Mouse (Mus musculus): Measurements from ENCODE around the gene Nedd8. TPM values are rescaled to one million over a fixed set of nuclear protein-coding genes. Genes with fewer than 3 reads are reported as not detected.

Nedd8 gene
- 75.4 TPM for polyA plus RNA-seq (2014; fragmentation: Illumina TruSeq; extraction: RNeasy Lipid Tissue Mini Kit (QIAGEN cat#74804); ENCODE audit: low read depth, low replicate concordance)

DNA sequence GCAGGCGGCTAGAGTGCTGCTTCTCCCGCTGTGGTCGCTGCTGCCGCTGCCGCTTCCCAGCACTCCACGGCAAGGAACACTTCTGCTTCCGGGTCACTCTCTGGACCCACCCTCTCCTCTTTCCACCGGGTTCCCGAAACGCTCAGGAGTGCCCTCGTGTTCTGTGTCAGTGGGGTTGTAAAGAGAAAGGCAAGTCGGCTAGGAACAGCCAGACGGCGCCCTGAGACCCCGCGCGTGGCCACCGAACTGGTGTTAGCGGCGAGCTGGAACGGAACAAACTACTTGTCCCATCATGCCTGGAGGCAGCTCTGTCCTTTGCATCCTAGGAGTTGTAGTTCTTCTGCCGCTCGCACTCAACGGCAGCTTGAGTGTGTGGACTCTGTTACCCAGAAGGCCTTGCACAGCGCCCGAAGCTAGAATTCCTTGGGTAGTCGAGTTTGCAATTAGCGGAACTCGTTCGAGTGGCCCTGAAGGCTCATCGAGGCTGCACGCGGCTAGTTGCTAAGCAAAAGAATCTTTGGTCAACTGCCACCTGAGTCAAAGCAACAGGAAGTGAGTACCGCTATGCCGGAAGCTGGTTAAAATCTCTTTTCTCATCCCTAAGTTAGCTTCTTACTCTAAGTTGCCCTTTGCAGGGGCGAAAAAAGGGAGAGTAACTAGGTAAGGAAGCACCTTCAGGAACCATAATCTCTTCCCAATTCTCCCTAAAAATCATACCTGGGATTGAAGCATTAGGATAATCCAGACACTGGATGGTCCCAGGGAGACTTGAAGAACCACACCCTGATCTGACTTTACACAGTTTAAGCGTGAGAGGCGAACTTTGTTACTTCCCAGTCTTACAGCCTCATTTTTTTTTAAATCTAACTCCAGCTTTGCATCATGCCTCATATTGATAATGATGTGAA lies at the start of gene Nedd8, which contains the start of gene Gmpr2:
TSS of gene Nedd8 (minus strand) at position 292 of the 908 bp plus-strand sequence.
TSS of gene Gmpr2 (plus strand) at position 109 of the 908 bp plus-strand sequence.

DNA sequence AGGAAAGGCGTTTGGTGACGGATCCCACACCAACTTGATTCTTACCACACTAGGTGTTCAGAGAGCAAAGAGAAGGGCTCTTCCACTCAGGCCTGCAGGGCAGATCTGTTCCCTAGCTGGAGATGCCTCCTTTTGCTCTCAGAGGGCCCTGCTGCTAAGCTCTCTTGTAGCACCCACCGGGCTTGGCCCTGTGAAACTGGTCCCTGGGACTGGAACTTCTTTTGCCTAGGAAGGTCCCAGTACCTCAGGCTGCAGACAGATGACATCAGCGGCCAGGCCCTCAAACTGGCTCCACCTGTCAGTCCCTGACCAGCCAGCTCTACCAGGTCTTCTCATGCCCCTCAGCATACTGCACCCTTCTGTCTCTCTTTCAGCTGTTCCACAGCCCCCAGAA lies 41.8 kb upstream of the Nedd8 start, which contains the start of gene Tgm1:
TSS of gene Tgm1 (minus strand) at position 198 of the 394 bp plus-strand sequence.

DNA sequence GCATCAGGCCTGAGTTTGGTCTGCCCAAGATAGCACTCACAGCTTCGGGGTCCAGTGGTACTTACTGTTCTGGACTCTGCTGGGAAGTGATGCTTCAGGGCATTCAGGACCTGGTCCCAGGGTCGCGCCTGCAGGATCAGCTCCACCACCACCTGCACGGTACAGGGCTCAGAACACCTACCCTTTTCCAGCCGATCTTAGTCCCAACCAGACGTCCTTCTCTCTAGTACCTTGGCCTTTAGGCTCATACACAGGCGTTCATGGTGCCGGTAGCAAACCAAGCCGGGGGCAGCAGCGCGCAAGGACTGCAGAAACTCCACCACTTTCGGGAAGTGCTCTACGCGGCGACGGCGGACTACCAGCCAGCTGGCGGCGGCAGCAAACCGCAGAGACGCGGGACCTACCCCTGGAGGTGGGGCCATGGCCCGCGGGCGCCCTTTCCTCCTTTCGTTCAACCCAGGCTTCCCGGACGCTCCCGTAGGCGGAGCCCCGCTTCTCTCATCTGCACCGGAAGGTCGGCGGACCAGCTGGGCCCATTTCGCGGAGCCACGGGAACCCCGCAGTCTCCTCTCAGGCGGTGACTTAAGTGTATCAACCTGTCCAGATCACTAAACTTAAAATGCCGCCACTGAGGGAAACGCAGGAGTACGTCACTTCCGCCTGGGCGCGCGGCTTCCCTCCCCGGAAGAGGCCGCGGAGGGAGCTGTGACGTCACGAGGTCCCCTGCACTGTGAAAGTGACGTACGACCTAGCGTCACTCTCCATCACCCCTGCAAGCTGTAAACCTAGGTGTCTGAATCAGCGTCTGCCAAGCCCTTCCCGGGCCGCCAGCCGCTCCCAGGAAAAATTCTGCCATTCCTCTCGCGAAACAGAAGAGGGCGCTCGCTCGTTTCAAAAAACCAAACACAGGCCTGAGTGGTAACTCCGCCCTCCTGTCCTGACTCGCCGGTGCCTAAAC lies 9.5 kb upstream of the Nedd8 start, which contains the start of gene Tinf2:
TSS of gene Tinf2 (minus strand) at position 661 of the 958 bp plus-strand sequence.

DNA sequence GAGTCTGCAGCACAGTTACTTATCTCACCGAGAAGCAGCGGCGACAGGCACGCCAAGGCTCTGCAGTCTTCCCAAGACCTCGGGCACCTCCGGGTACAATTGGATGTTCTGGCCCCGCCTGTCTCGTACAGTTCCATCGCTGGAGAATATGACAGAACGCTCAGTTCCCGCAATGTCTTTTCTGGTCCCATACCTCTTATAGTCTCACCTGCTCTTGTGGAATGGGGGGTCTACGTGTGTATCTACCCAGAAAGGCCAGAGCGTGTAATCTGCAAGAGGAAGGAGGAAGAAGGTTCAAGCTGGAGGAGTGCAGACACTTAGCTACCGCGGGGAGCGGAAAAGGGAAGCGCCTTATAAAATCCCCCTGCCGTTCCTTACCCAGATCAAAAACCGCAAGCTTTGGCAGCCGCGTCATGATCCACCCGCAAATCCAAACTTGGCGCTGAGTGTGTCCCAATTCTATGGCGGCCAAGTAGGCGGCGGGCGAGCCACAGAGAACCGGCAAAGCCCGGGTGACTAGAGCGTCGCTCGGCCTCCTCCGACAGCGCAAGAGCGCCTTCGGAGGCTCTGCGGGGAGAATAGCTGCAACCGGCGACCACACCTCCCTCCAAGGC lies 11.9 kb downstream of the Nedd8 start, which contains the start of gene Mdp1:
TSS of gene Mdp1 (minus strand) at position 549 of the 614 bp plus-strand sequence.

DNA sequence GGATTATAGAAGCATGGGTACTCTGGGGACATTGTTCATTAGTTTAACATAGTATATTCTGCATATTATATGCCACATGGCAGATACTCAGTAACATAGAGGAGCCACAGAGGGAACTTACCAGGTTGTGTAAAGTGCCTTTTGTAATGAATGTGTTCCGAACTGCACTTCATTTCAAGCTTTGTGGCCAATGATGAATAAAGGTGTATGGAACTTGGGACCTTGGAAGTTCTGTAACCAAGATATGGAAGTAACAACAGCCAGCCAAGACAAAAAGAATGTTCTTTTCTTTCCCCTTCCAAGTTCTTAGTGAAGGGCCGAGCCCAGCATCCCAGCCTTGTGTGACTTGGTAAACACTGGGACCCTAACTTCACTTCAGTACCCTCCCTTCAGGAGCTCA lies 22.0 kb downstream of the Nedd8 start, which contains the start of gene Tssk4:
TSS of gene Tssk4 (plus strand) at position 301 of the 400 bp plus-strand sequence.

DNA sequence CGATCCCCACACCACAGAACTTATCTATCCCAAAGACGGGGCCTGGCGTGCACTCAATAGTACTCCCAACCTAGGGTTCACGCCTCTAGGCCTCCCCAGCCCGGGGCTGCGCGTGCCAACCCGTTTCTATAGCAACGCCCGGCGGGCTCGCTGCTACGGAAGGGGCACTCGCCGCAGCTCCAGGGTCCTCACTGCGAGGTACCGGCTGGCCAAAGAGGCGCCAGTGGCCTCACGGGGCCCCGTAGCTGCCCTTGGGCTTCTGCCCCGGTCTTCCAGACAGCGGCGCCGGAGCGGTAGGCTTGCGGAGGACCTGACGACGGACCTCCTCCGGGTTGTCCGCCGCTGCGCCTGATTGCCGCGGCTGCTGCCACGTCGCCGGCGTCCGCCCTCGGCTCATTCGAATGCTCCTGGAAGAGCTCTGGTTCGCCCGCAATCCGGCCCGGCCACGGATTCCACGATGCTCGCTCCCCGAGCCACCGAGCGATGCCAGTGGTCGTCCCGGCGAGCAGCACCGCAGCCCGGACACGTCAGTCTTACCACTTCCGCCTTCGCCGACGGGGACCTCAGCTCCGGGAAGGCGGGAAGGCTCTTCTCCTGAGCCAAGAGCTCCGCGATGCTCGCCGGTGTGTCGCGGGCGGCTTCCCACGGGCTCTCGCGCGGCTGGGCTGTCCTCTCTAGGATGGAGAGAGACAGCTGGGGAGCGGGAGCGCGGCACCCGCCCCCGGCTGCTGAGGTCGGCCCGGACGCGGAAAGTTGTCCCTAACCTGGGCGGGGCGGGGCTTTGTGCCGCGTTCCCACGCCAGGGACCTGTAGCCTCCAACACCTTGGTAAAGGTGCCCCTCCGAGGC lies 28.6 kb downstream of the Nedd8 start, which contains the start of gene Tm9sf1:
TSS of gene Tm9sf1 (minus strand) at position 747 of the 848 bp plus-strand sequence.

DNA sequence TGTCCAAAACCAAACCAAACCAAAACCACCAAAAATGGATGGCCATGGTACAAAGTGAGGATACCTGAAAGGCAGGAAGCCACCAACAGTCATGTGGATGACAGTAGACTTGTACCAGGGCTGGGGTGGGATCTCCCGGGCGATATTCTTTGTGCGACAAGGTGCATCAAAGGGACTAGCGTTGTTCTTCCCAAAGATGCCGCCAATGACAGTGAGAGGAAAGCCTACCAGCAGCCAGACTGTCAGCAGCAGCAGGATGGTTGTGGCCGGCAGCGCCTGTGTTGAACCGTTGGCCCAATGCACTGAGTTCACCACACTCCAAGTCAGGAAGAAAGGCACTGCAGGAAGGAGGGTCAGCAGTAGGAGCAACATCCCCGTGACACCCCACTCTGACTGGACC lies 34.1 kb downstream of the Nedd8 start, which contains the start of gene Gm49378:
TSS of gene Gm49378 (minus strand) at position 101 of the 400 bp plus-strand sequence.

DNA sequence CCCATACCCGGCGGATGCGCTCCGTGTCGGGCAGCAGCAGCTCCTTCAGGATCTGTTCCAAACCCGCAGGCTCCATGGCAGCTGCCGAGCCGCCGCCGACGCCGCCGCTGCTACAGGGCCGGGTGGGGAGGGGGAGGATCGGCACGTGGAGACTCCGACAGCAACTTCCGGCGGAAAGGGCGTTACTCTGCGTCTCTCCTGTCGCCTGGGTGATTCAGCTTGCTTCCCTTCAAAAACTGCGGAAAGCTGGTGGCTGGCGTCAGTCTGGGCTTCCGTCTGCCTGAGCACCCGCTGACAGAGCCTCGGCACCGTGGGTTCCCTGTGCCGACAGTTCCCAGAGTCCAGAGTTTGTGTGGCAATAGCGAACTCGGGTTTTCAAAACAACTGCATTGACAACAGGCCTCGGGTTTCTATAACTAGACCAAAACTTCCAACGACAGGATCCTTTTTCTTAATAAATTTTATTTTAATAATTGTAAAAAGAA lies 36.4 kb downstream of the Nedd8 start, which contains the start of gene Ipo4:
TSS of gene Ipo4 (minus strand) at position 435 of the 485 bp plus-strand sequence.

DNA sequence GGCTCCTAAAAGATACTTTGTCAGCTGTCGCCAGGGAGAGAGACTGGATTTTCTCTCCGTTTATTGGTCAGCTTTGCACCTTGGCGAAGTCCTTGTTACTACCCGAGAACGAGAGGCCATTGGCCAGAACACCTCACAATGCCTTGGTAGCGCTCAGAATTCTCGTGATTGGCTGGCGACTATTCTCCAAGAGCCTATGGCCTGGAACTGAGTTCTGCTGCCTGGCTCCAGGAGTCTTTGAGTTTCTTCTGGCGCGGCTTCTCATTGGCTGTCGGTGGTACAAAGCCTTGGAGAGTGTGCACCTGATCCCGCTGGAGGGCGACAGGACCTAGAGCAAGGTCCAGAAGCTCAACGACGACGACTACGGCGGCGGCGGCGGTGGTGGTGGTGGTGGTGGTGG lies 54.1 kb downstream of the Nedd8 start, which contains the start of gene Rec8:
TSS of gene Rec8 (plus strand) at position 216 of the 400 bp plus-strand sequence.

Other genes with a start within 250 kb of the Nedd8 start
- gene Dhrs4, start 193.4 kb downstream of the Nedd8 start, polyA plus RNA-seq (2014; fragmentation: Illumina TruSeq; extraction: RNeasy Lipid Tissue Mini Kit (QIAGEN cat#74804); ENCODE audit: low read depth, low replicate concordance): 110 TPM
- not detected for gene Carmil3, start 181.5 kb downstream of the Nedd8 start, polyA plus RNA-seq (2014; fragmentation: Illumina TruSeq; extraction: RNeasy Lipid Tissue Mini Kit (QIAGEN cat#74804); ENCODE audit: low read depth, low replicate concordance)
- not detected for gene Cpne6, start 161.7 kb downstream of the Nedd8 start, polyA plus RNA-seq (2014; fragmentation: Illumina TruSeq; extraction: RNeasy Lipid Tissue Mini Kit (QIAGEN cat#74804); ENCODE audit: low read depth, low replicate concordance)
- gene Nrl, start 147.1 kb downstream of the Nedd8 start, polyA plus RNA-seq (2014; fragmentation: Illumina TruSeq; extraction: RNeasy Lipid Tissue Mini Kit (QIAGEN cat#74804); ENCODE audit: low read depth, low replicate concordance): not detected
- 0.24 TPM for gene Pck2, start 131.9 kb downstream of the Nedd8 start, polyA plus RNA-seq (2014; fragmentation: Illumina TruSeq; extraction: RNeasy Lipid Tissue Mini Kit (QIAGEN cat#74804); ENCODE audit: low read depth, low replicate concordance)
- gene Dcaf11, start 112.1 kb downstream of the Nedd8 start, polyA plus RNA-seq (2014; fragmentation: Illumina TruSeq; extraction: RNeasy Lipid Tissue Mini Kit (QIAGEN cat#74804); ENCODE audit: low read depth, low replicate concordance): 82.7 TPM
- not detected for gene A730061H03Rik, start 111.7 kb downstream of the Nedd8 start, polyA plus RNA-seq (2014; fragmentation: Illumina TruSeq; extraction: RNeasy Lipid Tissue Mini Kit (QIAGEN cat#74804); ENCODE audit: low read depth, low replicate concordance)
- 0.87 TPM for gene Fitm1, start 96.5 kb downstream of the Nedd8 start, polyA plus RNA-seq (2014; fragmentation: Illumina TruSeq; extraction: RNeasy Lipid Tissue Mini Kit (QIAGEN cat#74804); ENCODE audit: low read depth, low replicate concordance)
- gene Psme1, start 94.0 kb downstream of the Nedd8 start, polyA plus RNA-seq (2014; fragmentation: Illumina TruSeq; extraction: RNeasy Lipid Tissue Mini Kit (QIAGEN cat#74804); ENCODE audit: low read depth, low replicate concordance): 149 TPM
- gene Emc9, start 86.8 kb downstream of the Nedd8 start, polyA plus RNA-seq (2014; fragmentation: Illumina TruSeq; extraction: RNeasy Lipid Tissue Mini Kit (QIAGEN cat#74804); ENCODE audit: low read depth, low replicate concordance): 9.1 TPM
- 129 TPM for gene Psme2, start 81.0 kb downstream of the Nedd8 start, polyA plus RNA-seq (2014; fragmentation: Illumina TruSeq; extraction: RNeasy Lipid Tissue Mini Kit (QIAGEN cat#74804); ENCODE audit: low read depth, low replicate concordance)
- gene Rnf31, start 80.4 kb downstream of the Nedd8 start, polyA plus RNA-seq (2014; fragmentation: Illumina TruSeq; extraction: RNeasy Lipid Tissue Mini Kit (QIAGEN cat#74804); ENCODE audit: low read depth, low replicate concordance): 3.8 TPM
- 28.2 TPM for gene Irf9, start 68.6 kb downstream of the Nedd8 start, polyA plus RNA-seq (2014; fragmentation: Illumina TruSeq; extraction: RNeasy Lipid Tissue Mini Kit (QIAGEN cat#74804); ENCODE audit: low read depth, low replicate concordance)
- 0.24 TPM for gene Rec8, start 54.1 kb downstream of the Nedd8 start, polyA plus RNA-seq (2014; fragmentation: Illumina TruSeq; extraction: RNeasy Lipid Tissue Mini Kit (QIAGEN cat#74804); ENCODE audit: low read depth, low replicate concordance)
- 5.0 TPM for gene Ipo4, start 36.2 kb downstream of the Nedd8 start, polyA plus RNA-seq (2014; fragmentation: Illumina TruSeq; extraction: RNeasy Lipid Tissue Mini Kit (QIAGEN cat#74804); ENCODE audit: low read depth, low replicate concordance)
- gene Gm49378, start 34.2 kb downstream of the Nedd8 start, polyA plus RNA-seq (2014; fragmentation: Illumina TruSeq; extraction: RNeasy Lipid Tissue Mini Kit (QIAGEN cat#74804); ENCODE audit: low read depth, low replicate concordance): 0.66 TPM
- 26.3 TPM for gene Tm9sf1, start 28.3 kb downstream of the Nedd8 start, polyA plus RNA-seq (2014; fragmentation: Illumina TruSeq; extraction: RNeasy Lipid Tissue Mini Kit (QIAGEN cat#74804); ENCODE audit: low read depth, low replicate concordance)
- not detected for gene Tssk4, start 21.9 kb downstream of the Nedd8 start, polyA plus RNA-seq (2014; fragmentation: Illumina TruSeq; extraction: RNeasy Lipid Tissue Mini Kit (QIAGEN cat#74804); ENCODE audit: low read depth, low replicate concordance)
- gene Mdp1, start 11.6 kb downstream of the Nedd8 start, polyA plus RNA-seq (2014; fragmentation: Illumina TruSeq; extraction: RNeasy Lipid Tissue Mini Kit (QIAGEN cat#74804); ENCODE audit: low read depth, low replicate concordance): 9.9 TPM
- 16.3 TPM for gene Gmpr2, start 183 bp downstream of the Nedd8 start, polyA plus RNA-seq (2014; fragmentation: Illumina TruSeq; extraction: RNeasy Lipid Tissue Mini Kit (QIAGEN cat#74804); ENCODE audit: low read depth, low replicate concordance)
- gene Tinf2, start 9.7 kb upstream of the Nedd8 start, polyA plus RNA-seq (2014; fragmentation: Illumina TruSeq; extraction: RNeasy Lipid Tissue Mini Kit (QIAGEN cat#74804); ENCODE audit: low read depth, low replicate concordance): 4.1 TPM
- gene Tgm1, start 41.8 kb upstream of the Nedd8 start, polyA plus RNA-seq (2014; fragmentation: Illumina TruSeq; extraction: RNeasy Lipid Tissue Mini Kit (QIAGEN cat#74804); ENCODE audit: low read depth, low replicate concordance): 0.66 TPM
- 1.4 TPM for gene Rabggta, start 50.1 kb upstream of the Nedd8 start, polyA plus RNA-seq (2014; fragmentation: Illumina TruSeq; extraction: RNeasy Lipid Tissue Mini Kit (QIAGEN cat#74804); ENCODE audit: low read depth, low replicate concordance)
- gene Dhrs1, start 73.6 kb upstream of the Nedd8 start, polyA plus RNA-seq (2014; fragmentation: Illumina TruSeq; extraction: RNeasy Lipid Tissue Mini Kit (QIAGEN cat#74804); ENCODE audit: low read depth, low replicate concordance): 50.2 TPM
- 5.4 TPM for gene Nop9, start 73.6 kb upstream of the Nedd8 start, polyA plus RNA-seq (2014; fragmentation: Illumina TruSeq; extraction: RNeasy Lipid Tissue Mini Kit (QIAGEN cat#74804); ENCODE audit: low read depth, low replicate concordance)
- gene Cideb, start 86.3 kb upstream of the Nedd8 start, polyA plus RNA-seq (2014; fragmentation: Illumina TruSeq; extraction: RNeasy Lipid Tissue Mini Kit (QIAGEN cat#74804); ENCODE audit: low read depth, low replicate concordance): 47.4 TPM
- 0.24 TPM for gene Ltb4r2, start 89.3 kb upstream of the Nedd8 start, polyA plus RNA-seq (2014; fragmentation: Illumina TruSeq; extraction: RNeasy Lipid Tissue Mini Kit (QIAGEN cat#74804); ENCODE audit: low read depth, low replicate concordance)
- gene Ltb4r1, start 93.8 kb upstream of the Nedd8 start, polyA plus RNA-seq (2014; fragmentation: Illumina TruSeq; extraction: RNeasy Lipid Tissue Mini Kit (QIAGEN cat#74804); ENCODE audit: low read depth, low replicate concordance): not detected
- 0.58 TPM for gene Adcy4, start 112.0 kb upstream of the Nedd8 start, polyA plus RNA-seq (2014; fragmentation: Illumina TruSeq; extraction: RNeasy Lipid Tissue Mini Kit (QIAGEN cat#74804); ENCODE audit: low read depth, low replicate concordance)
- 0.53 TPM for gene Ripk3, start 116.7 kb upstream of the Nedd8 start, polyA plus RNA-seq (2014; fragmentation: Illumina TruSeq; extraction: RNeasy Lipid Tissue Mini Kit (QIAGEN cat#74804); ENCODE audit: low read depth, low replicate concordance)
- not detected for gene Nfatc4, start 151.0 kb upstream of the Nedd8 start, polyA plus RNA-seq (2014; fragmentation: Illumina TruSeq; extraction: RNeasy Lipid Tissue Mini Kit (QIAGEN cat#74804); ENCODE audit: low read depth, low replicate concordance)
- gene Nynrin, start 181.9 kb upstream of the Nedd8 start, polyA plus RNA-seq (2014; fragmentation: Illumina TruSeq; extraction: RNeasy Lipid Tissue Mini Kit (QIAGEN cat#74804); ENCODE audit: low read depth, low replicate concordance): 0.05 TPM
- 0.19 TPM for gene Cbln3, start 212.3 kb upstream of the Nedd8 start, polyA plus RNA-seq (2014; fragmentation: Illumina TruSeq; extraction: RNeasy Lipid Tissue Mini Kit (QIAGEN cat#74804); ENCODE audit: low read depth, low replicate concordance)
- gene Khnyn, start 212.8 kb upstream of the Nedd8 start, polyA plus RNA-seq (2014; fragmentation: Illumina TruSeq; extraction: RNeasy Lipid Tissue Mini Kit (QIAGEN cat#74804); ENCODE audit: low read depth, low replicate concordance): 16.9 TPM
- gene Sdr39u1, start 228.2 kb upstream of the Nedd8 start, polyA plus RNA-seq (2014; fragmentation: Illumina TruSeq; extraction: RNeasy Lipid Tissue Mini Kit (QIAGEN cat#74804); ENCODE audit: low read depth, low replicate concordance): 6.6 TPM

All from liver, adult 10 weeks (tissue).